Mouse (Mus musculus): ENCODE data around the gene Pak1.

- no peak for TF ChIP-seq CTCF (IDR thresholded peaks at IDR 0.05; ENCODE audit: low read depth)
- TF ChIP-seq EP300 (IDR thresholded peaks at IDR 0.05; ENCODE audit: low read depth): no peak
Observed at GRCm38 (mm10) chr7:97846539-97846938, 58.2 kb downstream of the Pak1 start.
